Mouse (Mus musculus) adrenal gland, postnatal 36 days (tissue): Measurements from ENCODE around the gene Cenpv. TPM values are rescaled to one million over a fixed set of nuclear protein-coding genes. Genes with fewer than 3 reads are reported as not detected.

Source experiments
- DNase-seq, 2 experiments: peaks; one replicate each; pipeline ENCODE4 v3.0.0; 2021; ENCODE audit warnings: mixed read lengths in 1 of 2
- long read RNA-seq, 2 experiments: library from polyadenylated mRNA; stranded (forward); transcript quantifications; one replicate each; pipeline ENCODE4 v2.0.0; 2021; ENCODE audit warnings: borderline sequencing depth in 2 of 2
- total RNA-seq, 2 experiments: library from RNA; stranded (reverse); gene quantifications; 2 replicates each; pipeline ENCODE4 v1.2.3; 2021

The Cenpv gene
- 10 to 100 TPM; 30.2 to 37.2 TPM for total RNA-seq
- long read RNA-seq, experiment 1, transcript Cenpv-201 (5 exons, 1,032 nt): major isoform, 83 of 91 reads
- long read RNA-seq, experiment 1, partial matches to known transcripts: 1 of 91 reads
- long read RNA-seq, experiment 1, other reads (novel, unspliced or antisense): 7 of 91 reads
- long read RNA-seq, experiment 2, transcript Cenpv-201 (5 exons, 1,032 nt): major isoform, 25 of 26 reads
- long read RNA-seq, experiment 2, partial matches to known transcripts: 1 of 26 reads
- long read RNA-seq, experiment 2, other reads (novel, unspliced or antisense): 0 of 26 reads

DNA sequence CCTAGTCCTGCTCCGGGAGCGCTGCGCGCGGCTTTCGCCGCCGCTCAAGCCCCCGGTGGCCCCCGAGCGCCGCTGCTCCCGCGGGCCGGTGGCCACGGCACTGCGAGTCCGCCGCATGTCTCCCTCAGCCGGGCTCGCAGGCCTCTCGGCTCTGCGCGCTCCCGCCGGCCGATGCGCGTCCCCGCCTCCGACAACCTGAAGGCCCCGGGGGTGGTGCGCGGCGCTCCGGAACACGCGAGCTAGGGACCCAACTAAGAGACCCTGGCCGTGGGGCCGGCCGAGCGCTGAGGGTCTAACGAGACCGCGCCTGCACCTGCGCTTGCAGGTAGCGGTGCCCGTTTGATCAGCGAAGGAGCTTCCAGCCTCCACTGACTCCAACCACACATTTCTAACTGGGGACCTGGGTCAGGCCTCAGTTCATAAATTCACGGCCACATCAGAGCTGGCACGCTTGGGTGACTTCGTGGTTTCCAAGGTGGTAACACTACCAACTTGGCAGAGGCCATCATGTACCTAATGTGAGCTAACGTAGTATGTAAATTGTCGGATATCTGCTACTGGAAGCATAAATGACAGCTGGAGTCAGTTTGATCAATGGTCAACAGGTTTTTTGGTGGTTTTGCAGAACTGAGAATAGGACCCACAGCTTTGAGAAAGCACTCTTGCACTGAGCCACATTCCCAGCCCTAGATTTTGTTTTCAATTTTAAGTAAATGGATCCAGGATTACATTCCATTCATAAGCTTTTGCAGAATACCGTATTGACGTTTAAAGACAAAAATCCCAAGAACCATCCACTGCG lies at the start of gene Cenpv:
TSS of gene Cenpv (minus strand) at position 173 of the 802 bp plus-strand sequence.
- peak; percentile 85 to 91 for DNase-seq

DNA sequence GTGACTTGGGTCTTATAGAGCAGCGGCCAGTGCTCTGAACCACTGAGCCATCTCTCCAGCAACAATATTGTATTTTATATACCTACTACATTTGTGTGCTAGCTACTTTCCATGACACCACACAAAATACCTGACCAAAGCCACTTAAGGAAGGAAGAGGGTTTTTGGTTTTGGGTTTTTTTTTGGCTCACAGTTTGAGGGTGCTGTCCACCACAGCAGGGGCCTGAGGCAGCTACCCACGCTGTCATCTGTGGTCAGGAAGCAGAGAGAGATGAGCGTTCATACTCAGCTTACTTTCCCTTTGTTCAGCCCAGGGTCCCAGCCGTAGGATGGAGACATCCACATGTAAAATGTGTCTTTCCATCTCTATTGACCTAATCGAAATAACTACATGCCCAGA lies 48.0 kb upstream of the Cenpv start:
- DNase-seq: no peak

DNA sequence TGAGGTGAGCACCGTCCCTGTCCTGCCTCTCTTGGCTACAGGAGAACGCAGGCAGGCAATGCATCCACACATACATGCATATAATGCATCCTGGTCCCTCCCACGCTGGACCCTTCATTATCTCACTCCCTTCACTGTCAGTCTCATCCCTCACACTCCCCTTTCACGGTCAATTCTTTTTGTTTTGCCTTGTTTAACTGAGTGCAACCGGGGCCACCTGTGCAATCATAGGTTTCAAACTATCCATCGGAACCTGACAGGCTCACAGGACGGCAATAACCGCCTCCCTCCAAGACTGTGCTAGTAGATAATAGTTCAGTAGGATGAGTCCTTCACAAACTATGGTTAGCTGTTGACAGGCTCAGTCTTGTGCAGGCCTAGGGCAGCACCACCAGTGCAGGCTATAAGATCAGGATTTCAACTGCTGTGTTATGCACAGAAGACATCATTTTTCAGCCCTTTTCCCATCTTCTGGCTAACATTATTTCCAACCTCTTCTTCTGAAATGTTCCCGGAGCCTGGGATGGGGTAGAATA lies 45.7 kb upstream of the Cenpv start:
- no peak for DNase-seq

DNA sequence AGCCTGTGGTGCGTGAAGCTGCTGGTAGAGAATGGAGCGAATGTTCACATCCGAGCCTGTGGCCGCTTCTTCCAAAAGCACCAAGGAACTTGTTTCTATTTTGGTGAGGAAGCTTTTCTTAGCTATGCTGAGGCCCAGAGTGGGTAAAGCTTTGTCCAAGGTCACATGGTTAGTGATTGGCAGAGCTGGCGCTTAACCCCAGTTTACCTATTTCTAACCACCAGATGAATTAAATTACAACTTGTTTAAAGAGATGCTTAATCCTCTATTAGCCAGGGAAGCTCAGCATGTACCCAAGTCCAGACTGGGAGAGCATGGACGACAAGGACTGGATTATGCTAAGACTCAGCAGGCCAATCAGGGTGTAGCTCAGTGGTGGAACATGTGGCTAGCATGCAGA lies 44.0 kb upstream of the Cenpv start:
- DNase-seq: no peak

DNA sequence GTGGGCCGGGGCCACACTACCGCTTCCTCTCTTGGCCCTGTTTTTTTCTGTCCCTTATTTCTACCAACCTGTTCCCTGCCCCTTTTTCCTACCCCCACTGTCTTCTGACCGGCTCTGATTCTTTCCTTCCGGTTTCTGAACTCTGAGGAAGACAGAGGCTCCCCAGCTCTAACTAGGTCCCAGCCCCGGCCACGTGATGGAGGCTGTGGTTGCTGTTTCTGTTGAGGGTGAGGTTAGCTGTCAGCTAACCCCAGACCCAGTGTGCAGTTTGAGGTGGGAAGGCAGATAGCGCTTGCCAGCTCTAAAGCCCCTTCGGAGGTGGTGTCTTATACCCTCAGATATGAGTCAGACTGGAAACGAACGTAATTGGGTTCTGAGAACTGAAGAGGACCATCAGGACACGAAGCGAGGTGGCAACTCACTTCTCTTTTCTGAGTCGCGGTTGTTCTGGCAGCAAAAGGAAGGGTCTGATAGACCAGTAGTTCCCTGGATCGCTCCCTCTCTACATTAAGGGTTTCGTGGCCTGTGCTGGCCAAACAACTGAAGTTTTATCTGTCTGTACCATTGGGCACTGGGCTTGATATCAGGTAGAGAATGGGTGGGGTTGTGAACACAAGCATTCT lies 37.6 kb upstream of the Cenpv start:
- DNase-seq: peak in 1 of 2 experiments; percentile 32

DNA sequence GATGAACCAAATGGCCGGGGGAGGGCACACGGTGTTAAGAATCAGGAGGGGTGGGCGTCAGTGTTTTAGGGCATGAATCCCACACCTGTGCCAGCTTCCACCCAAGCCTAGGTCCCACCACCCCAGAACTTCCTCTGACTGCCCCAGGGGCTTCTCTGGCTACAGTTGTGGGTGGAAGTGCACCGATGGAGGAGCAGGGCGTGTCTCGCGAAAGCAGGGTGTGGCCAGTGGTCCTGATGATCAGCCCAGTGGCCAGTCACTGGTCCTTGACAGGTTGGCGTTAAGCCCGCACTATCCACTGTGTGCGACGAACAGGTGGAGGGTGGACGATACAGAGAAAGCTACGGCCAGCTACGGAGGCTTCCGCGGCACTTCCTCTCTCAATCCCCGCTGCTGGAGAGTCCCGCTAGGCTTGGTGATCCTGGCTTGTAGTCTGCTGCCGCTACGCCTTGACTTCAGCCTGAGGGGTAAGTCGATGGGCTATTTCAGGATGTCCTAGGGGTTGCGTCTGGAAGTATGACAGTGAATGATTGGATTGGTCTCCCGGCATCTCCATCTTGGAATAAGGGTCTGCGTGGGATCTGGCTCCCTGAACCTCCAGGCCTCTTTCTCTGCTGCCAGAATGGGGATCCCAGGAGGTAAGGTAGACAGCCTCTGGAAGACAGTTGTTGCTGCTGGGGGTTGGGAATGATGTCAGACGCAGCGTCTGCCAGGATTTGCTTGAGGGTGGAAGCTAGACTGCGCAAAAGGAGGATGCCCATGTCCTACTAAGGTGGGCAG lies 36.8 kb upstream of the Cenpv start:
- peak; percentile 49 to 52 for DNase-seq

DNA sequence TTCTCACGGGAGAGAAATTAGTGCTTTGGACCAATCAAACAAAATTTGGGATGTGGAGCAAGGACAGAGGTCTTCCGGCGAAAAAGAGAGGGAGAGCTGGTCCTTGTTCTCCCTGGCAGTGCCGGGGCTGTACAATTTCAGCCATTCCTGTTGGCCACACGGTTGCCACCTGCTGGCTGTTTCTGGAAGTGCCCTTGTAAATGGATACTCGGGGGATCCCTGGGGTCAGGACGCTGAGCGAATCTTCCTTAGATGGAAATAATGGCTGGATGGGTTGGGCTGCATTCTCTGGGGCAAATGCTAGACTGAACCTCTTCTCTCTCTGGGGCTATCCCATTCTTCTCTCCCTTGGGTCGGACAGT lies 36.2 kb upstream of the Cenpv start:
- DNase-seq: peak; percentile 84 to 88

DNA sequence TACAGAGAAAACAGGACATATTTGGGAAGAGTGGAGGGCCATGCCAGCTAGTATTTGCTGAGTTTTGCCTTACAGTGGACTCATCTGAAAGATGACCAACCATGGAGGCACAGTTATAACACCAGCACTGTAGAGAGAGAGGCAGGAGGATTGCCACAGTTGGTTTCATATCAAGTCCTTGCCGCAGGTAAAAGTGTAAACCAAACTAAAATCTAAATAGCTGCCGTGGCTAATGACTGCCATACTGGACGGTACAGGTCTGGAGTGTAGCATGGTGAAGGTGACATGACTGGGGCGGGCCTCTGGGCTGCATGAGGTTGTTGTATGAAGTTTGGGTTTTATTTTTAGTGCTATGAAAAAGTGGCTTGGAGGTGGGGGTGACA lies 35.6 kb upstream of the Cenpv start:
- DNase-seq: no peak

DNA sequence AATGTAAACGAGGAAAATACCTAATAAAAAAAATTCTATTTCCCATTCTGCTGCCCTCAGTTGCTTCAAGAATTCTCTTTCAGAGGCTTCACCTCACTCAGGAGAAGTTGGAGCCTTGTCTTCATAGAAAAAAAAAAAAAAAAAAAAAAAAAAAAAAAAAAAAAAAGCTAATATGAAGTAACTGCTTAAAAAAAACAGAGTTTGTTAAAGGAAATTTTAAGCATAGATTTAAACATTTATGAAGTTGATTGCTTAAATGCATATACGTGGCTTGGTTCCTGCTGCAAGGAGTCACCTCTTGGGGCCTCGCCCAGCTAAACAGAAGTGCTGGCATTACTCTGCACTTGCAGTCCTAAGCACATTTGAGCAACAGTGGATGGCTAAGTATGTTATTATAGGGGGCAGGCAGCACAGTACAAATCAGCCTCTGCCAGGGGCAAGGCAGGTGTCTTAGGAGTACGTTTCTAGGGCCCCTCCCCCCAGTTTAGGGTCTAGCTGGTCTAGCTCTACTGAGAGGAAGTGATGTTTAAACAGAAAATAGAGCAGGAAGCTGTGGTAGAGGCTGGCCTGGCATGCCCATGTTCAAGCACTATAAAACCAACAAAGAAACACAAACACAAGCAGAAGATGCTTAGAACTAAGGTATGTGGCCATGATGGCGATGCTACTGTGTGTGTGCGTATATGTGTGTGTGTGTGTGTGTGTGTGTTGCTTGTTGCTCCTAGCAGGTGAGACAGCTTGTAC lies 35.1 kb upstream of the Cenpv start, which contains the start of gene Trpv2:
TSS of gene Trpv2 (plus strand) at position 528 of the 744 bp plus-strand sequence.
- no peak for DNase-seq

DNA sequence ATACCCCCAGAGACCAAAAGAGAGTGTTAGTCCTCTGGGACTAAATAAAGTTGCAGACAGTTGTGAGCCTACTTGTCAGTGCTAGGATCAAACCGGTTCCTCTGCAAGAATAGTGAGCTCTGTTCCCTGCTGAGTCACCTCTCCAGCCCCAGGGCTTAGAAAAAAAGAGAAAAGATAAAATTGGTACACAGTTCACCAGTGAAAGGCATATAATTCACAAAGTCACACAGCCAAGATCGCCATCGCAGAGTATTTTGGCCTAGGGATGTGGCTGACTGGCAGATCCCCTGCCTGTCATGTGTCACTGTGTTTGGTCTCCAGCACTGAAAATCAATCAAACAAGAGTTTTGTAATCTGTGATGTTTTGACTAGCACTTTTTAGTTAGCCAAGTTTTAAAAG lies 29.2 kb upstream of the Cenpv start:
- DNase-seq: no peak

DNA sequence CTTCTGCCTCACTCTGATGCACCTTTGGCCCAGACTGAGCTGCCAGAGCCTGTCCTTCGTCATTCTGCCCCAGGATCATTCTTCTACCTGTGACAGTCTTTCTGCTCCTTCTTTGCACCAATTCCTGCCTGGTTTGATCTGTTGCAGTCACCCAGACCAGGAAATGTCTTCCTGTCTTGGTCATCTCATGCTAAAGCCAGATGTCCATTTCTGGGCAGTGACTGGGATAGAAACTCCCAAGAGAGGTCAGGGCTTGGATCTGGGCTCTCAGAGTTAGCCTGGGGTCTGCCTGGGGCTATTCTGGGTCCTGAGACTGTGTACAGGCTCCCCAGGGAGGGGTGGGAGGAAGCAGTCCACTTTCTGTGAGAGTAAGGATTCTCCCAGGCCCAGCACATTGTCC lies 27.1 kb upstream of the Cenpv start:
- no peak for DNase-seq

DNA sequence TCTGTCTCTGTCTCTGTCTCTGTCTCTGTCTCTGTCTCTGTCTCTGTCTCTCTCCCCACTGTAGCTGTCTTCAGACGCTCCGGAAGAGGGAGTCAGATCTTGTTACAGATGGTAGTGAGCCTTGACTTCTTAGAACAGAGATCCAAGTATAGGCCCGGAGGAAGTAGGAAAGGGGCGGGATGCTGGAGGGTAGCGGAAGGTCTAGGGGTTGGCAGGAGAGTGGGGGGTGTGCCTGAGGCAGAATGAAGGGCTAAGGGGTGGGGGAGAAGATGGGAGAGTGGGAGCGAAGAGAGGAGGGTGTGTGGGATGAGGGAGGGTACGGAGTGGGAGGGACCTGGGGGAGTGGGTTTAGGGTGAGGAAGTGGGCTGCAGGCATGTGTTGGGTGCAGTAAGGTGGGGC lies 26.7 kb upstream of the Cenpv start:
- no peak for DNase-seq

DNA sequence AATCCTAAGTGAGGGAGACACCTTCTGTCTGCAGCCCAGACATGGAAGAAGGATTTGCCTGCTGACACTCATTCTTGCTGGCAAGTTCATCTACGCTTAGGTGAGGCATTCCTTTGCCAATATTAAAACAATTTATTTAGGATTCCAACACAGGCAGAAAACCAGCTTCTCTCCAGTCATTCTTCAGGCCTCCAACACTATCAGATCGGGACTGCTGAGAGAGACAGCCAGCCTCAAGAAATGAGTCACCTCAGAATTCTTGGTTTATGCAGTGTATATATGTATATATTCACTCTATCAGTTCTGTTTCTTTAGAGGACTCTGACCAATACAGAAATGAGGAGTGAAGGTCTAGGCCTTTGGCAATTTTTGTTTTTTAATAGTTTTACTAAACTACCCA lies 24.5 kb upstream of the Cenpv start:
- DNase-seq: no peak

DNA sequence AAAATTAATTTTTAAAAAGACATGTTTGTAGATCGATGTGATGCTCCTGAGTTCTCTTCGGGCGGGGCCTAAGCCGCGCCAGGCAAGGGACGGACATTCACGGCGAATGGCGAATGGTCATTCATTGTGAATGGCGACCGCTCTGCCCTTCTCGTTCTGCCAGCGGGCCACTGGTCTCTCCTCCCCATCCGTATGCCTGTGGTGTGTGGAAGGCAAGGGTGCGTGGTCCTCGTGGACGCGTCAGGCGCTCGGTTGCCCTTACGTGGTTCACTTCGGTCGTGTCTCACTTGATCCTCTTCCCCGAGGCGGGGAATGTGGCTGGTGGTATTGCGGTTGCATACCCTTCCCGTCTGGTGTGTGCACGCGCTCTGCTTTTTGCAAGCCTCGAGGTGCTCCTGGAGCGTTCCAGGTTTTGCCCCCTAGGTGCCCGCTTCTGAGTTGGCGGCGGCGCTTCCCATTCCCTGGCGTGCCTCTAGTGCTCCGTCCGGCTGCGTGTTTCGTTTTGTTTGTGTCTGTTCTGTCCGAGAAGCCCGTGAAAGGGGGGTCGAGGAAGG lies 21.5 kb upstream of the Cenpv start:
- peak in 1 of 2 experiments; percentile 39 for DNase-seq

DNA sequence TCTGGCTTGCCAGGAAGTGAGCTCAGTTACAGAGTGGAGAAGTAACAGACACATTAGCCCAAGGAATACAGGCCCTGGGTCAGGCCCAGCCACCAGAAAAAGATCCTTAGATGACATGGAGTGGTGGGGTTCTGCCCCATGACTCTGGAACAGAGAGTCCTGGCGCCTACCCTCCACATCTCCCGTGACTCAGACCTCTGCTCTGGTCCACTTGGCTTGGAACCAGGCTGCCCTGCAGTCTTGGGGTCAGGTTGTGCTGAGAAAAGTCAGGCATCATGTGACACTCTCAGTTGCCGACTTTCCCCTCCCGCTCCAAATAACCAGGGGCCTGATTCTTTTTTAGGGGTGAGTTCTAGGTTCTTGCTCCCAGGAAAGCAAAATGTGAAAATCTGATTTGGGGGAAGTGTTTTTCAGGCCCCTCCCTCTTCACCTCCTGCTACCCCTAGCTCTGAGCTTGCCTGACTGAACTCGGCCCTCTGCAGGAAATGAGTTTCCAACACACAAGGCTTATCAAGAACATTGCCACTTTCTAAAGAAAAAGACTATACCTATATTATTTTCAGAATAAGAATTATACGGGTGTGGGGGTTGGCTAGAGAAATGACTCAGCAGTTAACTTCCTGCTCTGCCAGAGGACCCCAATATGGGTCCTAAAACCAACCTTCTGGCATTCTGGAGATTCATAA lies 20.0 kb upstream of the Cenpv start:
- DNase-seq: peak; percentile 68 to 85

DNA sequence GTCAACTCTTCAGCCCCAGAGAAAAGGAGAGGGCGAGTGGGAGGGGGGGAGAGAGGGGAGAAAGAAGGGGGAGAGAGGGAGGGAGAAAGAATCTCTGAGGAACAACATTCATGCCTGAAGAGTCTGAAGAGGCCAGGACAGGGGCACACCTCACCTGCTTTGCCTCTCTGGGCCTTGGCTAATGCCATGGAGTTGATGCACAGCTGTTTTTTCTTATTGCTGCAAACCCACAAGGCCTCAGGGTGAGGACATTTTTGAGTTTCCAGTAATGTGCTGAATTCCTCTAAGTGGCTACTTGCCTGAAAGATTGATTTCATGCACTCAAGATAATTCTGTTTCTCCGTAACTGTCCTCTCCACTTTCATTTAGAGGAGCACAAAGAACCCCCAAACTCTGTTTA lies 19.1 kb upstream of the Cenpv start:
- DNase-seq: no peak

DNA sequence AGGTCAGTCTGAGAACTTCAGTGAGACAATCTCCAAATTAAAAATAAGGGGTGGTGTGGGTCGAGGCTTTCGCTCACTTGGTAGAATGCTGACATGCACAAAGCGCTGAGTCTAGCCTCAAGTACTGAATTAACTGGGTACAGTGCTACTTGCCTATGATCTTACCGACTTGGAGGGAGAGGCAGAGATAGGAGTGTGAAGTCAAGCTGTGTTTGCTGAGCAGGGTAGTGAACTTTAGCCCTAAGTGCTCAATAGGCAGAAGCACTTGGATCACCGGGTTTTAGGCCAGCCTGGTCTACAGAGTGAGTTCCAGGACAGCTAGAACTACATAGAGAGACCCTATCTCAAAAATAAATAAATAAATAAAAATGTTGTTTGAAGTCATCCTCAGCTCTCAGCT lies 18.1 kb upstream of the Cenpv start:
- DNase-seq: no peak

DNA sequence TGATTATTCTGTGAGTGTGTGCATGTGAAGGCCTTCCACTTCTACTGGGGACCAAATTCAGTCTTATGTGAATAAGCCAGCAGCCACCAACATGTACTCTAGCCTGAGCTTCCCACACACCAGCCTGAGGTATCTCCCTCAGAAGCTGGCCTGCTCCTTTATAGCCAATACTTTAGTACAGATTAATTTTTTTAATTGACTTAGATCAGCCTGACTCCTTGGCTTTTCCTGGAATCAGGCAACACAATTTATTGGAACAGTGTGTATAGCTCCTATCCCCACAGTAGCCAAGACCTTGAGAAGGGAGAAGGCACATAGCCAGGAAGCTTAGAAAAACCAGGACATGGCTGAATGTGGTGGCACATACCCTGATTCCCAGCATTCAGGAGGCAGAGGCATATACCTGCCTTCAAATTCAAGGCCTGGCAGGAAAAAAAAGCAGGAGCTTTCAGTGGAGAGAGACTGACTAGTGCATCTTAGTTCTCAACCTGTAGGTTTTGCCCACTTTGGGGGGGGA lies 16.9 kb upstream of the Cenpv start:
- DNase-seq: peak in 1 of 2 experiments; percentile 55

DNA sequence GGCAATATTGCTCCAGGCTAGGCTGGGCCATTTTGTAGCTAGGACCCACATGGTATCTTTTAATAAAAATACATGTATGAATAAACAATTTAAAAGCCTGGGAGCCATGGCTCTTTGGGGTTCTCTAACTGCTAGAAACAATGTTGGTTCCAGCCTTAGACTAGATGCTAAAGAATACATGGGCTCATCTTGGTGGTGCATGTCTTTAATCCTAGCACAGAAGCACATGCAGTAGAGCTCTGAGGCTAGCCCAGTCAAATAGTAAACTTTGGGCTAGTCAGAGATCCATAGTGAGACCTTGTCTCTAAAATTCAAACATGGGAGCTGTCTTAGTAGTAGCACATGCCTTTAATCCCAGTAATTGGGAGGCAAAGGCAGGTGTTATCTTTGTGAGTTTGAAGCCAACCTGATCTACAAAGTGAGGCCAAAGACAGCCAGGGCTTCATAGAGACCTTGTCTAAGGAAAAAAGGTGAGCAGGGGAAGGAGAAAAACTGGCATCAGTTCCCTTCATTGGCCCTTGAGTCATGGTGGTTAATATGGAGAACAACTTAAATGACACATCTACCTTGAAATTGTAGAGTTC lies 16.0 kb upstream of the Cenpv start:
- no peak for DNase-seq
